Mouse (Mus musculus) hindbrain, embryonic 15.5 days (tissue): ENCODE measurements around the gene Irf2. TPM values are rescaled to one million over a fixed set of nuclear protein-coding genes. Genes with fewer than 3 reads are reported as not detected.
A peak's percentile ranks its signal among the peaks of the same experiment; 100 is the strongest.

ENCODE experiments used
- ATAC-seq: fragments of 200-750 bp; cut with Nextera tagmentation; 2 replicates; pipeline ENCODE4 v1.8.0; 2017; ENCODE audit warnings: low read depth, moderate number of reproducible peaks, moderate TSS enrichment; ENCODE audit not compliant: low FRiP score
- H3K27ac ChIP-seq: fragments of 300-500 bp; sonication (generic); replicated peaks from 2 replicates; pipeline ENCODE4 v1.5.1; 2015; ENCODE audit warnings: mild to moderate bottlenecking, inconsistent platforms
- H3K27me3 ChIP-seq: fragments of 300-500 bp; sonication (generic); 2 replicates; pipeline ENCODE4 v1.6.1; 2015; ENCODE audit warnings: control low read depth, inconsistent platforms
- H3K36me3 ChIP-seq: fragments of 300-500 bp; sonication (generic); 2 replicates; pipeline ENCODE4 v1.6.1; 2015; ENCODE audit warnings: control low read depth, inconsistent platforms
- H3K4me1 ChIP-seq: fragments of 300-500 bp; sonication (generic); replicated peaks from 2 replicates; pipeline ENCODE4 v1.6.1; 2015; ENCODE audit warnings: control low read depth, inconsistent platforms
- H3K4me2 ChIP-seq: fragments of 300-500 bp; sonication (generic); 2 replicates; pipeline ENCODE4 v1.6.1; 2015; ENCODE audit warnings: moderate library complexity, mild to moderate bottlenecking, inconsistent platforms
- H3K4me3 ChIP-seq: fragments of 300-500 bp; sonication (generic); 2 replicates; pipeline ENCODE4 v1.5.1; 2015; ENCODE audit warnings: mild to moderate bottlenecking, inconsistent platforms
- H3K9ac ChIP-seq: fragments of 300-500 bp; sonication (generic); 2 replicates; pipeline ENCODE4 v1.6.1; 2015; ENCODE audit warnings: inconsistent platforms
- H3K9me3 ChIP-seq: fragments of 300-500 bp; sonication (generic); 2 replicates; pipeline ENCODE4 v1.6.1; 2016; ENCODE audit warnings: control low read depth, inconsistent platforms
- WGBS: fragments of 180-500 bp; shearing (Covaris S2); methylation state at CpG from one replicate; pipeline ENCODE4 v1.1.7; 2015; 5-methylcytosine and 5-hydroxymethylcytosine counted together
- polyA plus RNA-seq: library from polyadenylated mRNA; unstranded; fragments of >200 nt; fragmentation: Nextera tagmentation; extraction: Ambion mirVana; gene quantifications from 2 replicates; pipeline ENCODE4 v1.2.1, GENCODE M21; 2015

Gene Irf2
- polyA plus RNA-seq, 1 experiment from 2014 or later = 11.2 TPM

- WGBS = 71% methylated on average over 6 of the region's 6 CpGs
- Histone ChIP-seq H3K27me3 (no peaks in the 10 kb centered on the region), H3K4me1 (no peaks in the 10 kb centered on the region)
Observed at GRCm38 (mm10) chr8:46881348-46881747, 141.8 kb downstream of the Irf2 start.

GRCm38 (mm10) chr8:46881755-46882419, 142.4 kb downstream of the Irf2 start:
- Histone ChIP-seq H3K4me1 (no peaks in the 10 kb centered on the region), H3K9ac (no peak overlapping the region), H3K36me3 (no peaks in the 10 kb centered on the region), H3K9me3 (no peaks in the 10 kb centered on the region), H3K27ac (no peak overlapping the region), H3K4me2 (no peak overlapping the region), H3K4me3 (no peak overlapping the region), H3K27me3 (no peaks in the 10 kb centered on the region)
- ATAC-seq = no peak
- 86% methylated on average over 8 of the region's 8 CpGs for WGBS

More at GRCm38 (mm10) chr8:46881348-46881747, 141.8 kb downstream of the Irf2 start:
- H3K9ac ChIP-seq = no peak overlapping the region
- H3K4me2 ChIP-seq = no peak overlapping the region
- no peak overlapping the region for H3K4me3 ChIP-seq
- ATAC-seq = no peak
- no peaks in the 10 kb centered on the region for H3K9me3 ChIP-seq
- H3K36me3 ChIP-seq = no peaks in the 10 kb centered on the region
- no peak overlapping the region for H3K27ac ChIP-seq

- no peak overlapping the region for H3K4me2 ChIP-seq
- no peak for ATAC-seq
- H3K36me3 ChIP-seq = no peaks in the 10 kb centered on the region
- no peak overlapping the region for H3K4me3 ChIP-seq
- no peaks in the 10 kb centered on the region for H3K27me3 ChIP-seq
- no peak overlapping the region for H3K27ac ChIP-seq
- 63% methylated on average over 5 of the region's 5 CpGs for WGBS
- H3K4me1 ChIP-seq = no peaks in the 10 kb centered on the region
- H3K9ac ChIP-seq = no peak overlapping the region
- H3K9me3 ChIP-seq = no peaks in the 10 kb centered on the region
Observed at GRCm38 (mm10) chr8:46882743-46883142, 143.2 kb downstream of the Irf2 start.

GRCm38 (mm10) chr8:46883232-46884000, 143.9 kb downstream of the Irf2 start:
- no peaks in the 10 kb centered on the region for H3K27me3 ChIP-seq
- no peak overlapping the region for H3K4me3 ChIP-seq
- H3K27ac ChIP-seq = no peak overlapping the region
- 91% methylated on average over 9 of the region's 9 CpGs for WGBS
- H3K4me1 ChIP-seq = peaks cover 4% of the 10 kb centered on the region; the same call in 1 of the 2 replicates
- no peak overlapping the region for H3K4me2 ChIP-seq
- no peaks in the 10 kb centered on the region for H3K9me3 ChIP-seq
- no peaks in the 10 kb centered on the region for H3K36me3 ChIP-seq
- ATAC-seq = no peak
- H3K9ac ChIP-seq = no peak overlapping the region

DNA sequence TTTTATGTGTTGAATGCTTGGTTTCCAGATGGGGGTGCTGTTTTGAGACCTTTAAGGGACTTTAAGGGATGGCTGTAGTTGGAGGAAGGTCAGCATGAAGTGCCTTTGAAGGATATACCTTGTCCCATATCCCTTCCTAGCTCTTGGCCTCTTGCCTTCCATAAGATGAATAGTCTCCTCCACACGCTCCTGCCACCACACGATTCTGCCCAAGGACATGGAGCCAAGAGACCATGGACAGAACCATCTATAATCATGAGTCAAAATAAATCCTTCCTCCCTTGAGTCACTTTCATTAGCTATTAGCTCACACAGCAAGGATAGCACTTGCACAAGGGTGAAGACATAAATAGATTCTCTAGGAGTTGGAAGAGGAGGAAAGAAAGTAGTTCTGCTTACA, 146.3 kb downstream of the Irf2 start:
- 96% methylated on average over 2 of the region's 2 CpGs for WGBS
- no peaks in the 10 kb centered on the region for H3K27me3 ChIP-seq
- no peaks in the 10 kb centered on the region for H3K36me3 ChIP-seq
- no peaks in the 10 kb centered on the region for H3K9me3 ChIP-seq
- no peak for ATAC-seq
- H3K9ac ChIP-seq = no peak overlapping the region
- no peak overlapping the region for H3K27ac ChIP-seq
- peaks cover 7% of the 10 kb centered on the region; the same call in 1 of the 2 replicates for H3K4me1 ChIP-seq
- no peak overlapping the region for H3K4me3 ChIP-seq
- no peak overlapping the region for H3K4me2 ChIP-seq

DNA sequence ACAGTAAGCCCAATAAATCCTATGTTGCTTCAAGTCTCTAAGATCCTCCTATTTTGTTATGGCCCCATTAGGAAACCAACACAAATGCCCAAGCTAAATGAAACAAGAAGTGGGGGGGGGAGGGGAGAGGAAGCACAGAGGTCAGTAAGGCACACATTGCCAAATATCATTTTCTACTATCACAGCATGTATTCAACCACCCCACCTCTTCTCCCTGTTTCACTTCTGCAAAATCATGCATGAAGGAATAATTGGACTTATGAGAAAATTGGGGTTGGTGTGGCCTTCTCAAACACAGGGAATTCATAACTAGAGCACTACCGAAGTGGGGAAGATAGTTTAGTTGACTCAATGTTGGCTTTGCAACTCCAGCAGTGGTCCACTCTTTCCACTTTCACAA, 146.7 kb downstream of the Irf2 start:
- ATAC-seq = no peak
- 87% methylated on average over 1 of the region's 1 CpGs for WGBS
- H3K27ac ChIP-seq = no peak overlapping the region
- peaks cover 7% of the 10 kb centered on the region; the same call in 1 of the 2 replicates for H3K4me1 ChIP-seq
- H3K27me3 ChIP-seq = no peaks in the 10 kb centered on the region
- no peaks in the 10 kb centered on the region for H3K36me3 ChIP-seq
- no peaks in the 10 kb centered on the region for H3K9me3 ChIP-seq
- no peak overlapping the region for H3K4me3 ChIP-seq
- H3K9ac ChIP-seq = no peak overlapping the region
- H3K4me2 ChIP-seq = no peak overlapping the region

DNA sequence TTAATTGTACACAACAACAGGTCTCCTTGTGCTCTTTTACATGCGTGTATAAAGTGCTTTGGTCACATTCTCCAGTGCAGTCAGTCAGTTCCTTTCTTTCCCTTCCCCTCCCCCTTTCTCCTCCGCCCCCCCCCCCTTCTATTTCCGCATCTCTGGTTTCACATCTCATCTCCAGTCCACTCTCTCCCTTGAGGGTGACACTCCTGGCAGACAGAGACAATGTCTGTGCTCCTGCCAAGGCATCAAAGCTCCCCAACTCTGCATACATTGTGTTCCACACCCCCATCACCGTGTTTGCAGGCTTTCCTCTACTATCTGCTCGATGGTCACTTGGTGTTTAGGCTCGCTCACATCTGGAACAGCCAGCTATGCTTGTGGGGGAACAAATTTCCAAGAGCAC, 147.9 kb downstream of the Irf2 start:
- ATAC-seq = no peak
- WGBS = 79% methylated on average over 5 of the region's 6 CpGs

DNA sequence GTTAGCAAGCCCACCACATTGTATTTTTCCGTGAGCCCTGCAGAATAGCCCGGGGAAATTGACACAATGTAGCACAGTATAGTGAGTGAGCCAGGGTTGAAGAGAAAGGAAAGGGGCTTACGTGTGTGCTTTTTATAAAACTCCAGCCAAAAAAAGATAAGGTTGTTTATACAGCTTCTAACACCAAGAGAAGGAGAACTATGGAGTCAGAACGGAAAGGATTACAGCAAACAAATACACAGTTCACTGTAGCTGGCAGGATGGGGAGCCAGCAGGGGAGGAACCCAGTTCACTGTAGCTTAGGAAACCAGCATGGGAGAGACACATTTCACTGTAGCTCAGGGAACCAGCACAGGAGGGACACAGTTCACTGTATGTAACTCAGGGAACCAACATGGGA, 149.0 kb downstream of the Irf2 start:
- Histone ChIP-seq H3K27ac (0 out of 2 replicates have a peak overlapping the region, but pooled peaks have one; percentile 25), H3K9ac (no peak overlapping the region), H3K4me1 (peaks cover 7% of the 10 kb centered on the region; the same call in 1 of the 2 replicates), H3K36me3 (no peaks in the 10 kb centered on the region), H3K4me2 (no peak overlapping the region), H3K27me3 (no peaks in the 10 kb centered on the region), H3K4me3 (no peak overlapping the region), H3K9me3 (no peaks in the 10 kb centered on the region)
- ATAC-seq = no peak
- 54% methylated on average over 4 of the region's 4 CpGs for WGBS

More for the DNA sequence above, 147.9 kb downstream of the Irf2 start:
- no peak overlapping the region for H3K4me3 ChIP-seq
- no peak overlapping the region for H3K9ac ChIP-seq
- H3K9me3 ChIP-seq = no peaks in the 10 kb centered on the region
- H3K4me2 ChIP-seq = no peak overlapping the region
- no peaks in the 10 kb centered on the region for H3K36me3 ChIP-seq
- H3K27ac ChIP-seq = no peak overlapping the region
- no peaks in the 10 kb centered on the region for H3K27me3 ChIP-seq
- peaks cover 7% of the 10 kb centered on the region; the same call in 1 of the 2 replicates for H3K4me1 ChIP-seq

DNA sequence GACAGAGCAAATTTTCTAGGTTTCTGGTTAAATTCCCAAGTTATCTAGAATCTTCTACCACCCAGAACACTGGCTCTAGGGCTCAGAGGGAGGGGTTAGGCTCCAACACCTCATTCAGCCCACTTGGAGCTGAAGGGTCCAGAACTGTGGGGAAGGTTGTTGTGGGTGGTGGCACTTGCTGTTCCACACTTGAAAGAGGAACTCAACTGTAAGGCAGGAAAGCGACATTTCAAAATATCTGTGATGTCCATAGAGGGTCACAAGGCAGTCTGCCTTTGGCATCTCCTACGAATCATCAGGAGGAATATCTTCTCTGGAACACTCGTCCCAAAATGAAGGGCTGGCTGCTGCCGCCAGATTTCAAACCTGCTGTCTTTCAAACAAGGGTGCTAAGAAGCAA, 150.7 kb downstream of the Irf2 start:
- Histone ChIP-seq H3K9ac (no peak overlapping the region), H3K27ac (no peak overlapping the region), H3K36me3 (no peaks in the 10 kb centered on the region), H3K4me2 (no peak overlapping the region), H3K27me3 (no peaks in the 10 kb centered on the region), H3K4me3 (no peak overlapping the region), H3K9me3 (no peaks in the 10 kb centered on the region), H3K4me1 (peaks cover 7% of the 10 kb centered on the region; the same call in 1 of the 2 replicates)
- no peak for ATAC-seq
- WGBS = 89% methylated on average over 4 of the region's 4 CpGs

GRCm38 (mm10) chr8:46892511-46893273, 153.2 kb downstream of the Irf2 start:
- Histone ChIP-seq H3K36me3 (no peaks in the 10 kb centered on the region), H3K4me1 (peaks cover 7% of the 10 kb centered on the region; the same call in 1 of the 2 replicates), H3K27ac (no peak overlapping the region; the same call in 1 of the 2 replicates), H3K4me2 (peak overlapping the region; percentile 37), H3K9ac (no peak overlapping the region), H3K9me3 (no peaks in the 10 kb centered on the region), H3K27me3 (no peaks in the 10 kb centered on the region), H3K4me3 (no peak overlapping the region)
- ATAC-seq = peak; percentile 75; the same call in 1 of the 2 replicates
- 60% methylated on average over 22 of the region's 22 CpGs for WGBS

- Histone ChIP-seq H3K27me3 (no peaks in the 10 kb centered on the region), H3K36me3 (no peaks in the 10 kb centered on the region), H3K4me1 (no peaks in the 10 kb centered on the region), H3K4me2 (no peak overlapping the region), H3K4me3 (no peak overlapping the region), H3K9me3 (no peaks in the 10 kb centered on the region), H3K9ac (no peak overlapping the region), H3K27ac (no peak overlapping the region)
- no peak for ATAC-seq
- 98% methylated on average over 2 of the region's 2 CpGs for WGBS
Observed at GRCm38 (mm10) chr8:46894385-46894784, 154.9 kb downstream of the Irf2 start.

- Histone ChIP-seq H3K27me3 (no peaks in the 10 kb centered on the region), H3K4me2 (no peak overlapping the region), H3K9ac (no peak overlapping the region), H3K4me3 (no peak overlapping the region), H3K36me3 (no peaks in the 10 kb centered on the region), H3K27ac (no peak overlapping the region), H3K4me1 (no peaks in the 10 kb centered on the region), H3K9me3 (no peaks in the 10 kb centered on the region)
- ATAC-seq = no peak
- 90% methylated on average over 5 of the region's 5 CpGs for WGBS
Observed at GRCm38 (mm10) chr8:46896005-46896404, 156.5 kb downstream of the Irf2 start.
